Mouse (Mus musculus): ENCODE measurements around the gene Lysmd2. TPM values are rescaled to one million over a fixed set of nuclear protein-coding genes. Genes with fewer than 3 reads are reported as not detected.
"Not testable (repeated sequence)": the region's sequence is repeated elsewhere in the genome, so short reads cannot be mapped to it uniquely, and the experiment has no call there.

The Lysmd2 gene
- total RNA-seq, 4 experiments from 2014 or later = 52.5 to 57.1 (median 54.3) TPM

DNA sequence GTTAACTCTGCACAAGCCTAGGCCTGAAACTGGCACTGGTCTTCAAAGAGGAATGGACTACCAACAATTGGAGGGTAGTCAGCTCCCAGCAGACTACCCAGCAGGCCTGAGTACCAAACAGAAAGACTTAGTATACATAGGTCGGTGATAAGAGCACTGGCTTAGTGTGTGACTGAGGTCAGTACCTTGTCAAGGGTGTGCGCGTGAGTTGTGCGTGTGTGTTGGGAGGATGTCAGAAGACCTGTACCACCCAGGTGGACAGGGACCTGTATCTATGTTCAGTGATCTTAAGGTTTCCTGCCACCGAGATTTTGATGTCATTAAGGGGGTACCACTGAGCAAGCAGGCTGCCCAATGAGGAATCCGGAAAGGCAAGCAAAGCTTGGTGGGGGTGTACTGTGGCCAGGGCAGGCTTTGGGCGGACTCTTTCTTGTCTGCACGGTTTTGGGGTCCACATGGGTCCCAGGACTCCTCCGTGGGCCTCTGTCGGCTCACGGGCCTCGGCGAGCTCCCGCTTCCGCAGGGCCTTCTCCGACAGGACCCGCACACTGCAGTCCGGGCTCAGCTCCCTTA lies 472 bp upstream of the Lysmd2 start:
- no peak for DNase-seq (ENCODE audit: low spot score in 2 of 2)

DNA sequence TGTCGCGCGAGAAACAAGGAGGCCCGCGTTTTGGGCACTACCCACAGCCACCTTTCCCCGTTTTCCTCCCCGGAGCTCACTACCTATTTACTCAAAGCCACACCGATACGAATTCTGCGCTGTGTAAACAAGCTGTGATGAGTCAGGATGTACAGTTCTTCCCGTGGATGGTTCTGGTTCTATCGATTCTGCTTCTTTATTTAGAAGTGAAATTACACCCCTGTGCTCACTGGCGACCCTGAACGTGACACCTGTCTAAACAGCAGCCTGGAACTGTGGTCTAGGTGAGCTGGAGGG lies 715 bp downstream of the Lysmd2 start:
- peak in 1 of 2 experiments; percentile 31 for DNase-seq (ENCODE audit: low spot score in 2 of 2)

DNA sequence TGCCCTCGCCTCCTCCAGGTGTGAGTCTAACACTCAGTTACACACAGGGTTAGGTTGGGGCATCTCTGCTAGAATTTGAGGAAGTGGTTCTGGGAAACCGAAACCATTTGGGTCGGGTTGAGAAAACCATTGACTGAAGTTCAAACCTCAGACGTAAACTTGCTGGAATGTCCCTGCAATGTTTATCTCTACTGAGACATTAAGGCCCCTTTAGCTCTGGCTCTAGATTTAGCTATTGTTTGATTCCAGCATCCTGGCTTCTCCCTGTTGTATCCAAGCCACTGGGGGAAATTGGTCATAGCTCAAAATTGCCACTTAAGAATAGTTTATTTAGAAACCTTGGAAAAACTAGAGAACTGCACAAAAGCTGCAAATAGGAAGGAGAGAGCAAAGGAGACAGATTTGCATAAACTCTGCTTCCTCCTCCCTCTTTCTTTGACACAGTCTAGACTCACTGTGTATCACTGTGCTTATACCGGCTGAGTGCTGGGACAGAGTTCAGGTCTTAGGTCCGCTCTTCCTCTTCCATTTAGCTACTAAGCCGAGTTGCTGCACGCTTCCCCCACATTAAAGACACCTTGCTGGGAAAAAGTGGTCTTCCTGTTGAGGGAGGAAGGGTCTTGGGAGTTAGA lies 5.4 kb downstream of the Lysmd2 start:
- no peak for DNase-seq (ENCODE audit: low spot score in 2 of 2)

DNA sequence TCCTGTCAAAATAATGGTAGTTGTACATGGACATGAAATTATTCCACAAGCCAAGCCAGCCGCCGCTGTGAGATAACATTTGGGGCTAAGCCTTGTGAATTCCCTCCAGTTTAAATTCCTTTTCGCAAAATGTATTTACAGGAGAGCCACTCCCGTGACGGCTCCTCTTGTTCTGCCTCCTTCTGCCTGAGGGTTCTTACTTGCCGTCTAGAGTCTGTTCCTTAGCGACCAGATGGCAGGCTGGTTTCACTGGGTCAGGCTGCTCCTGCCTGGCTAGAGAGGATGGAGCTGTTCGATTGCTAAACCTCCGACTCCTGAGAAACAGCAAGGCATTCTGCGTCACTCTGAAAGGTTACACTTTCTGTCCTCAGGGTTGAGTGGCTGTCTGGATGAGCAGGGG lies 6.6 kb downstream of the Lysmd2 start:
- no peak for DNase-seq (ENCODE audit: low spot score in 2 of 2)

DNA sequence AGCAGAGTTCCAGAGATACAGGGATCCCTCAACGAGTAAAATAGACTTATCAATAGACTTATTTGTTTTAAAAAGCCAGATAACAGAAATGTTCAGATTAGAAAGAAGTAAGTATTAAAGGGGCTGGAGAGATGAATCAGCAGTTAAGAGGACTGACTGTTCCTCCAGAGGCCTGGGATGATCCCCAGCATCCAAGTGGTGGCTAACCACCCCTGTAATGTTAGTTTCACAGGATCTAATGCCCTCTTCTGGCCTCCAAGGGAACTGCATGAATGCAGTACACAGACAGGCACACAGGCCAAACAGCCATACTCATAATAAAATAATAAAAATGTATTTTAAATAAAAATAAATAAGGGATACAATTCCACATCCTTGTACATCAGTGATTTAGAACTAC lies 7.4 kb downstream of the Lysmd2 start:
- DNase-seq (ENCODE audit: low spot score in 2 of 2) = no peak

DNA sequence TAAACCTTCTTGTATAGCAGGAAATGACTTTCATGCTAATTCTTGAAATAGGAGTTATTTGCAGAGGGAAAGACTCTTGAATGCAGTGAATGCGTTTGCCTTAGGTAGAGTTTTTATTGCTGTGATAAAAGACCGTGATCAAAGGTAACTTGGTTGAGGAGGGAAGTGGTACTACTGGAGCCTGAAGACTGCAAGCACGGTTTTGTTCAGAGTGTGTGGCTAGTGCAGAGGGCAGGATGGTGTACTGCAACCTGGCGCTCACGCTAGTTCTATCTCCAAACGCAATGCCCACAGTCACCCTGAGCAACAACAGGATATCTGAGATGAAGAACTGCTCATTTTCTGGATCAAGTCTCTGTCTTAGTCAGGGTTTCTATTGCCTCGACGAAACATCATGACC lies 8.1 kb downstream of the Lysmd2 start:
- DNase-seq (ENCODE audit: low spot score in 2 of 2) = no peak

DNA sequence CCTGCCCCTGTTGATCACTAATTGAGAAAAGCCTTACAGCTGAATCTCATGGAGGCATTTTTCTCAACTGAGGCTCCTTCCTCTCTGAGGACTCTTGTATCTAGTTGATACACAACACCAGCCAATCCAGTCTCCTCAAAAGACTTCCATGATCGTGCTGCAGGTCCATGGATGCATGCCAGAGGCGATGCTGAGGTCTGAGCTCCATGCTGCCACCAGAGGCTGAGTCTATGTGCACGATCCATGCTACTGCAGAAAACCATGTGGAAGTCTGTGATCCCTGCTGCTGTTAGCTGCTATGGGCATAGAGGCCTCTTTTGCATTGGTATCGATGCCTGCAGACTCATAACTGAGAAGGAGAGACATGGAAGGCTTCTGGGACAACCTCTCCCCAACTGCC lies 8.7 kb downstream of the Lysmd2 start:
- no peak for DNase-seq (ENCODE audit: low spot score in 2 of 2)

DNA sequence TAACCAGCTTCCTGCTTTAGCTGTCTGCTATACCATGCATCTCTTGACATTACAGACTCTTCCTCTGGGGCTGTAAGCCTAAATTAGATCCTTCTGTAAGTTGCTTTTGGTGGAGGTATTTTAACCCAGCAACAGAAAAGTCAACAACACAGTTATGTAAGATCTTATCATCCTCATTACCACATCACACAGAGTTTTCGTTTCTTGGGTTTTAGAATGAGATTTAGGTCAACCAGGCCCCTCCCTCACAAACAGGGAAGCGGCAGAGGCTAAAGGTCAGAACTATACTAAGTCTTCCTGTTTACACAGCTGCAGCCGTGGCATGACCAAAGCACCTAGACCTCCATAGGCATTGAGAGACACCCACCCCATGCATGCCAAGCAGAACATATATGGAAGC lies 19.9 kb downstream of the Lysmd2 start:
- no peak for DNase-seq (ENCODE audit: low spot score in 2 of 2)

DNA sequence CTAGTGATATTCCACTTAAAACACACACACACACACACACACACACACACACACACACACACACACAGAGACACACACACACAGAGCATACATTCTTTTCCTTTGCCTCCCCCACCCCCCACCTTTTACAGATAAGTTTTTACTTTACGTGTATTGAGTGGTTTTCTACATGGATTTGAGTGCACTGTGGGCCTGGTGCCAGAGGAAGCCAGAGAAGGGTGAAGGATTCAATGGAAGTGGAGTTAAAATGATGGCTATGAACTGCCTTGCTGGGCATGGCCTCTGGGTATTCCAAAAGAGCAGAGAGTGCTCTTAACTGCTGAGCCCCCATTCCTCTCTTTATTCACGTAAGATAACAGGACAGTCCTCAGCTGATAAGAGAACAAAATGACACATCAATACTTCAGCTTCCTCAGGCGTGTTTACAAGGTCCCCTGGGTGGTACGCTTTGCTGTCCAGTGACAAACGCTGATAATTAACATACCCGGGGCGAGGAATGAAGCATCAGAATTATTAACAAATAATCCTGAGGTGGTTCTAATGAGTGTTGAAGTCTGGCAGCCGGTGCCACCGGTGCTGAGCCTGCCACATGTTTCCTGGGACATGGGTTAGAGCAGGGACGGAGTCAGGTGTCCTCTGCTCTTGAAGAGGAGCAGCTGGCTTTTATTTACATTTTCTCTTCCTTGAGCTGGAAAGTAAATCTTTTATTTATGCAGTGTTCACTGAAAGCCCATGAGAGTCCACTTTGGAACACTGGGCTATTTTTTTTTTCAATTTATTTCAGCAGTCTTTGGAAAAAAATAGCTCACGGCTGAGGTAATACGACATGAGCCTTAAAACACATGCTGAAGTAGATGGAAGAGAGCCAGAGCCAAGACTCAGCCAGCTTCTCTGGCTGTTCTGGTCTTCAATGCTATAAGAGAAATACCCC lies 28.7 kb downstream of the Lysmd2 start:
- DNase-seq (ENCODE audit: low spot score in 2 of 2) = no peak

DNA sequence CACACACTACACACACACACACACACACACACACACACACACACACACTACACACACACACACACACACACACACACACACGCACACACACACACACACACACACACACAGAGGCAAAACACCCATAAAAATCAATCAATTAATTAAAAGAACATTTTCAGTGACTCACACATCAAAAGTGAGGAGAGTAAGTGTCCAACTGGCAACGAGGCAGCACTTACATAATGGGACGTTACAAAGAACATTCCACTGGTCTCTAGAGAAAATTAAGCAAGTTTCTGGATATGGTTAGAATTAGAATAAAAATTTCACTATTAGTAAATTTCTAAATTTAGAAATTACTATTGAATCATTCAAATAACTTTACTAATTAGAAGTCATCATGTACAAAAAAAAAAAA lies 30.9 kb downstream of the Lysmd2 start:
- not testable (repeated sequence) for DNase-seq (ENCODE audit: low spot score in 2 of 2)

DNA sequence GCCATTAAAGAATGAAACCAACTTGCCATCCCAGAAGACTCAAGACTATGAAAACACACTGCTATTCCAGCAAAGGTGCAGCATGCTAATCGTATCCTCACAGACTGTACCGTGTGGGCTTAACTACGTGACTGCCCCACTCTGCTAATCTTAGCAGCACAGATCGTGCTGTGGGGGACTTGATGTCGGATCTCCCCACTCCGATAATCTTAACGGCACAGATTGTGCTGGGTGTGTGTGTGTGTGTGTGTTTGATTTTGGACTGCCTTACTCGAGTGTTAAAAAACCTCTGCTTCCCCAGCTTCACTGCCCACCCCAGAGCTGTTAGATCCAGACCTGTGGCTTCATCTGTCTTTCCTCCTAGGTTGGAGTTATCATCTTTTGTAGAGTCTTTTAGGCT lies 35.4 kb downstream of the Lysmd2 start:
- no peak for DNase-seq (ENCODE audit: low spot score in 2 of 2)

DNA sequence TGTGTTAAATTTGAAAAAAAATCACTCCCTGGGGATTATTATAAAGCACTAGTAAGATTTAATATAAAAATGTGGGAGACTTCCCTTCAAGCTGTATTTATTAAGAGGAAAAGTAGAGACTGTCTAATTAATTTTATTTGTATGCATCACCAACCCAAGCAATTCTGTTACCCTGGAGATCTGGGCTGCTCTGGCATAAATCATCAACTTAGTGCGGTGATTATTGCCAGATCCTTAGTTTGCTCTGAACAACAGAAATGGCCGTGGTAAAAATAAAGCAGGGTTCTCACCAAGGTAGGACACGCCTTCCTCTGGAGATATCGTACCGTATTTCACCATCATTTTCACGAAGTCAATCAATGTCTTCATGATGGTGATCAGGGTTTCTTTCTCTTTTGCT lies 39.8 kb downstream of the Lysmd2 start:
- peak; percentile 28 to 44 for DNase-seq (ENCODE audit: low spot score in 2 of 2)

DNA sequence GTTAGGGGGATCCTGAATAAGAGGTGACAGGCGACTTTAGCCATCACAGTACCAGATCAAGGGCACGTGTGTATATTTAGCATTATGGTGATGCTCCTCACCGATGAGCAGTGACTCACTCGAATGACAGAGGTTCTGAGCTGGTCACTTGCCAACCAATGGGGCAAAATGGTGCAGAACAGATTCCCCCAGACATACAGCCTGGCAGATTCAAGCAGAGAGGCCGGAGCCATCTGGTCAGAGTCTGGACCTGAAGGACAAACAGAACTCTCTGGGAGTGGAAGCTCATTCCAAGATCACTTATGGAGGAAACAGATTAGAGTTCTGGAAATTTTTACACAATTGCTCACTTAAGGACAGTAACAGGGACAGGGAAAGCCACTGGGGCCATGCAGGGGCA lies 41.1 kb downstream of the Lysmd2 start:
- no peak for DNase-seq (ENCODE audit: low spot score in 2 of 2)

DNA sequence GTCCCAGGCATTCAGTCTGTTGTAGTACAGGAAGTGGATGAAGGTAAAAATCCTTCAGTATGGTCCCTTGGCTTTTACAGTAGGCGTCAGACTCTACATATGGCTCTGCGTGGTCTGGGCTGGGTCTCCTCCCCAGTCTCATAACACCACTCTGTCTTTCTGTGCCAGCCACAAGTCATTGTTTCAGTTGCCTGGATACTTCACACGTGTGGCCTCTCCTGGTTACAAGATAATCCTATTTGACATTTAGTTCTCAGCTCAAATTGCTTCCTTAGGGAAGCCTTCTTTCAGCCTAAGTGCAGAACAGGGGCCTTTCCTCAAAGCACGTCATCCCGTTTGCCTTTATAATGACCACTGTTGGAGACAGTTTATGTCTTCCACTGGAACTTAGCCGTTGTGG lies 47.2 kb downstream of the Lysmd2 start:
- DNase-seq (ENCODE audit: low spot score in 2 of 2) = no peak

DNA sequence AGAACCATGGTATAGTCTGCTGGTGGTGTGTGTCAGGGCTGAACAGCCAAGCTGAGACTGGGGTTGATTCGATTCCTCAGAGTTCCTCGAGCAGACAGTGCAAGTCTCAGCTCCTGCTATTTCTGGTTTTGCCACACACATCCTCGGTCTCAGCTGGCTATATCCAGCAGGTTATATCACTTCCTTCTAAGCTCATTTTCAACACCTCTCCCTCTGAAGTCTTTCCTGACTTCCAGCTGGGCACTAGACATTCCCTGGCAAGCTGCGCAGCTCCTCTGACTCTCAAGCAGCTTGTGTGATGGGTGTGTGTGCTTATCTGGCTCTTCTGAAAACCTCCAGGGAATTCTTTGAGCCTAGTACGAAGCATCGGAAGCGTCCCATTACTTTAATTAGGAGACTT lies 50.7 kb downstream of the Lysmd2 start:
- no peak for DNase-seq (ENCODE audit: low spot score in 2 of 2)

DNA sequence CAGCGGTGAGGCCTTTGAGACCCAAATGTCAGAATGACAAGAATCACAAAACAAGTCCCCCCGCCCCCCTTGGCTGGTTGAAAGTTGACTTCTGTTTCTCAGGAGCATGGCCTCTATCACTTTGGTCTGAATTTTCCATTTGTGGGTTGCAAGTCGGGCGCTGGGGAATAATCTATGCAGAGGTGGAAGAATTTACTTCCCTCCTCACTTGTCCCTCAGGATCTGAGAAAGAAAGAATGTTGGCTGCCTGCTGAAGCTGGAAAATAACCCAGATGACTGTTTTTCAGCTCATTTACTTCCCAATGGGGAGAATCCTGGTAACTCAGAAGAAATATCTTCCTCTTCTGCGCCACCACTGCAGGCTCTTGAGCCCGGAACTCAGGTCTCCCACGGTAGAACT lies 52.8 kb downstream of the Lysmd2 start:
- no peak for DNase-seq (ENCODE audit: low spot score in 2 of 2)

DNA sequence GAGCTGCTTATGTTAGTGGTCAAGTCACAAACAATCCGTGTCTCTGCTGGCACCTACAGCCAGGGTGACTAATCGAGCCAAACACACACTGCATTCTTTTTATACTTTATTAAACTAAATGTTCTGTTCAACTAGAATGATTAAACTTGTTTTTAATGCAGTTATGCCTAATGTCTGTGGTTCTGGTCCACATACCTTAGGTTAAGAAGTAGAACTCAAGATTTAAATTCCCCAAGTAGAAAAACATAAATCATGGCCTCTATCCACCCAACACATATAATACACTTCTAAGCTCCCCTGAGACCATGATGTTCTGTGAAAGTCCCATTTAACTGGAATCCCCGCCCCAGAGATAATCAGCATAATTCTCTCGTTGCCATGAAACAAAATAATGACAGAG lies 54.1 kb downstream of the Lysmd2 start:
- no peak for DNase-seq (ENCODE audit: low spot score in 2 of 2)

DNA sequence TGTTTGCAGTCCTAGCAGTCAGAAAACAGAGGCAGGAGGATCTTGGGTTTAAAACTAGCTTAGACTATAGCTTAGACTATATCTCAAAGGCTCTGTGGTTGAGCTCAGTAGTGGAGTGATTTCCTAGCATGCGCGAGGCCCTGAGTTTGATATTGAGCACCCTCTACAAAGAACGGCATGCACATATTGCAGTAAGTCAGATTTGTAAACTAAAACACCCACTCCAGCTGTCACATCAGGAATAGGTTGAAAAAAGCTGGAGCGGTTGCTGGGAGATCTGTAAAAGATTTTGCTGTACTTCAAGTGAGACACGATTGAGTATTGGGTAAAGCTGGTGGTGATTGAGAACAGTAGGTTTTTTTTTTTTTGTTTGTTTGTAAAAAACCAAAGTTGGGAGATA lies 55.1 kb downstream of the Lysmd2 start:
- peak in 1 of 2 experiments; percentile 30 for DNase-seq (ENCODE audit: low spot score in 2 of 2)

DNA sequence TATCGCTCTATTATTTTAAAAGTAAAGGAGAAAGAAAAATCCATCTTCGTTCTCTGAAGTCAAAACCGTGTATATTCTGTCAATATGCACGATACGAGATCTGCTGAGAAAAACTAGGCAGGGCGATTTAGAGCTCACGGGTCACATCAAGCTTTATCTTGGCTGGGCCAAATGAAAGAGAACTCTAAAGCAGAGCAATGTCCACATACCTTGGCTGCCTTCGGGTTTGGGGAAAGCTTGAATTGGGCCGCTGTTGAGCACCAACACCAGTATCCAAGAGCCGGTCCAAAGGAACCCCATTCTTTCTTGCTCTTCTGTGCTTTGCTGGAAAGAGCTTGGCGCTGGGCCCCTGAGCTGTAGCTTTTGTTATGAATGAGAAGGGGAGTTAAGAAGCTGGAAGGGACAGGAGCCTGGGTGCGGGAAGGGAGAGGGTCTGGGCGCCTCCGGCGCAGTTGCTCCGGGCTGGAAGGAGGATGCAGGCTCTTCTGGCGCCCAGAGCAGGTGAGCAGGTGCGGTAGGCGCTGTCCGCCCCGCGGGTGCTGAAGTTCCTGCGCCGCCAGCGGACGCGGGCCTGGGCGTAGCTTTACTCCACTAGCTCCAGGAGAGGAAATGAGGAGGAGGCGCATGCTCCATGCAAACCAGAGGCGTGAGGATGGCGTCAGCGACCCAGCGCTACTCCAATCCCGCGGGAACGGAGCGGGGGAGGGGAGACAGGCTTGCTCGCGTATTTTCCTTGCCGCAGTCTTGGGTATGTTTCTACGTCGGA lies 58.1 kb downstream of the Lysmd2 start, which contains the start of gene Scg3:
Scg3 (minus strand) TSS at position 631 of the 766 bp plus-strand sequence.
- peak; percentile 94 for DNase-seq (ENCODE audit: low spot score in 2 of 2)

DNA sequence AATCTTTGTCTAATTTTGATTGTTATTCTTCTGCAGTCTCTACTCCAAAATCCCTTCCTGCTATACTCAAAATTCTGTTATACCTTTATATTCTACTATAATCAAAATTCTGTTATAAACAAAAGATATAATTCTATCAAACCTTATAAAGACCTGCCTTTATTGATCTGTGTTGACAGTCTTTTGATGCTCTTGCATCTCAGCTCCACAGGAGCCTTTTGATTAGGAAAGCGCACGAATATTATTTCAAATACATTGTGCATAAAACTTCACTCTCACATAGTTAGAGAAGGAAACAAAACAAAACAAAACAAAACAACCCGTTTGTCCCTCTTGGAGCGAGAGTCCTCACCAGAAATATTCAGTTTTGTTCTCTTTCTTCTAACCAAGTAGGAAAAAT lies 58.8 kb downstream of the Lysmd2 start:
- DNase-seq (ENCODE audit: low spot score in 2 of 2) = no peak

DNA sequence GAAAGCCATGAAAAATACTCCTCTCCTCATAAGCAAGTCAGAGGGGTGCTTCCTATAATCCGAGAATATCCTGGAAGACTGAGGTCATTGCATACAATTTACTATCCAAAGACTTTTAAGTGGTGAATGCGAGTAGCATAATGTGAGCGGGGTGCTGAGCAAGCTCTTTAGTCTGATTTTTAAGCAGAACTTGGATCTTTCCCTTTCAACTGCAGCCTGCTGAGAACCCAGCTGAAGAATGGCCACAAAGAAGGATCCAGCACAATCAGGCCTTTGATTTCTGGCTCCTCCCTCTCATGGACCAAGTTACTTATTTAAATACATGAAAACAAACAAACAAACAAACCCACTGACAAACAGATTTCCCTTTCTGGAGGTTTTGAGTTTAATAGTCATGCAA lies 59.2 kb downstream of the Lysmd2 start:
- peak; percentile 31 to 37 for DNase-seq (ENCODE audit: low spot score in 2 of 2)
